Mouse (Mus musculus): ENCODE results near the gene Ncor2. TPM values are rescaled to one million over a fixed set of nuclear protein-coding genes. Genes with fewer than 3 reads are reported as not detected.
A peak's percentile ranks its signal among the peaks of the same experiment; 100 is the strongest.

The Ncor2 gene
- polyA plus RNA-seq, 1 experiment: 31.3 TPM

DNA sequence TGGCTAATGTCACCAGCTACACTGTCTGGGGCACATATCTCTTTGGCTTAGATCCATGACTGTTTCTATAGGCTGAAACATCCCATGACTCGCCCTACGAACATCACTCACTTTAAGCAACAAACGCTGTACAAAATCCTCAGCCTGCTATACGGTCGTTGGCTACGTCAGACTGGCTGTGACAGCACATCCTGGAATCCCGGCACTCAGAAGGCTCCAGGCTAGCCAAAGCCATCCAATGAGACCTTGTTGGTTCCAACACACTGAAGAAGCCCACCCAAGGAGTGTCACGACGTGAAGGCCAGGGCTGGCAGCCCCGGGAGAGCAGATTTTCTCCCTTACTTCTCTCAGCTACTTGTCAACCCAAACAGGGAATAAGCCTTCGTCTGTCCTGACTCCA lies 82.7 kb downstream of the Ncor2 start:
- no peak for DNase-seq (ENCODE audit: low read depth)

DNA sequence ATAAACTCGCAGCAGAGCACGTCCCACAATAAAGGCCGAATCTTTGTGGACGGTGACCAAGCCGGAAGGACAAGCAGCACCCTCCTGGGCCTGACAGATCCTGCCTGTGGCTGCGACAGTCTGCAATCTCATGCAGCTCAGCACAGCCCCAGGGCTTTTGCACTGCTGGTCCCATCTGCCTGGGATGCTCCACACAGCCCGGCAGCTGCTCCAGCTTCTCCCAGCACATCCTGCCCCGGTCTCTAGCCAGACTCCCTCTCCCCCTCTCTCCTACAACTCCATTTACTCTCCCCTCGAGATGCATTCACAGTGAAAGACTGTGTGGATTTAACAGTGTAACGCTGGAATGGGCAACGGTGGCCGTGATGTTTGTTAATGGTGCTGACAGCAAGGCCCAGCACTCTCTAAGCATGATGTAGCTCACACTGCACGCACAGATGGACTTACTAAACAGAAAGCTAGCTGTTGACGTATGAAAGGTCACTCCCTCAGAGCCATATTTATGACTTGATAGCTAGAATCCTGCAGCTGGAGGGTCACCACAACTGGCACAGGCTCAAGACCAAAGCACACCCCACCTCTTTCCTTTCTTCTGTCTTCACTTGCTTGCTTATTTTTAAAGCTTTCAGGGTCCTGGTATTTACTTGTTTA lies 83.4 kb downstream of the Ncor2 start:
- no peak for DNase-seq (ENCODE audit: low read depth)

DNA sequence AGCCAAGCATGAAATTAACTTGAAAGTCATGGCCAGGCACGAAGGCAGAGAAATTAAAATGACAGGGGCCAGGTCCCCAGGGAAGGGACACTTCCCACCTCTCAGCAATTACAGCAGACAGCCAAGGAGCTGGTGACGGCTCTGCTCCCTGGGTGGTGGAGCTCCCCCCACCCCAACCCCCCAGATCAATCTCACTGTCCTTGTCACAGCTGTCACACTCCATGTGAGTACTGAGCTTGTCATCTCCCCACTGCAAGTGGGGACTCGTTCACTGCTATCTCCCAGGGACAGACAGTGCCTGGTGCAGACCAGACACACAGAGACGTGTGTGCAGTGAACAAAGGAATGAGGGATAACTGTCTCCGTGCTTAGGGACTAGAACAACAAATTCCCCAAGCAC lies 85.2 kb downstream of the Ncor2 start:
- DNase-seq (ENCODE audit: low read depth): no peak

DNA sequence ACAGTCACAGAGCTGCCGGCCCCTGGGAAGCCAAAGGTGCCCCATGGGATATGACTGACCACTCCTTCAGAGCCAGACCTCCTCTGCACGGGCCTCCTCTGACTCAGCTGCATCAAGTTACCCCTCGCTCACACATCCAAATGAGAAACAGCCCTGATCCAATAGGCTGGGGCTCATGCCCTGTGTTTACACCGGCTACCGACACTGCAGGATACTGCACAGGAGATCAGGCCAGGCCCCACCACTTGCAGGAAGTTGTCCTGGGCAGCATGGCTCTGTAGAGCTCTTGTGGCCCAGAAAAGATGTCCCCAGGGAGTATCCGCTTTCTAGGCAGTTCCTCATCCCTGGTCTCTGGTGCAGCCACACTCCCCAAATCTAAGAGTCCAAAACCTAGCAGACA lies 90.9 kb downstream of the Ncor2 start:
- DNase-seq (ENCODE audit: low read depth): no peak

DNA sequence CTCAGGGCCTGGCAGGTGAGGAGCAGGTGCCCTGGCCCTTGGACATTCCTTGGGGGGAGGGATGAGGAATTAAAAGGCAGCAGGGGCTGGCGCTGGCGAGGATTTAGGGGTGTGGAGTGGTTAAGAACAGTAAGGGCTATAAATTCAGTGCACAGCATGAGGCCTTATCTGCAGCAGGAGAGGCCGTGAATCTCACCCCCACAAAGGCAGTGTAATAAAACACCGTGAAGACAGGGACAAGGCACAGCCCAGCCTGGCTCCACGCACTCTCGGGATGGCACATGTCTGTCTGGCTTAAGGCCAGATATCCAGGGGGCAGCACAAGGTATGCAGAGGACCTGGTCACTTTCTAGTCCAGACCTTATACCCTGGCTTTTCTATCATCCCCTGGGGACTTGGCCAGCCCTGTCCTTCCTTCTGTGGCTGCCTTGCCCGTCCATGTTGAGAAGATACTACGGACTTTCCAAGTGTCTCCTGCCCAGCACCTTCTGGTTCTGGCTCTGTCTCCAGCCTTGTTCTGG lies 93.9 kb downstream of the Ncor2 start:
- DNase-seq (ENCODE audit: low read depth): no peak

DNA sequence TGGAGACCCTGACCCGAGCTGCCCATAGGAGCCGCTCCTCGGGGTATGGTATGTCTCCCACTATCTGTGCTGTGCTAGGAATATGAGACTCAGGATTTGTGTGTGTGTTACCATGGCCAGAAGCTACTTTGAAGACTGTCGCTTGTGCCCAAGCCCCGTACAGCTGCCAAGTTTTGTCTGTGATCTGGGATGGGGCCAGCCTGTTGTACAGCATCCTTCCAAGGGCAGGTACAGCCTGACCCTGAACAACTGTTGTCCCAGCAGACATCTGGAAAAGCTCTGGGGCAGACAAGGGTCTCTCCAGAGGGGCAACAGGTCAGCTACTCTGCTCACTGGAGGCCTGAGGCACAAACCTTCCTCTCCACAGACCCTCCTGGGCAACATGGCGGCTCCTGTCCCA lies 95.3 kb downstream of the Ncor2 start:
- DNase-seq (ENCODE audit: low read depth): no peak

DNA sequence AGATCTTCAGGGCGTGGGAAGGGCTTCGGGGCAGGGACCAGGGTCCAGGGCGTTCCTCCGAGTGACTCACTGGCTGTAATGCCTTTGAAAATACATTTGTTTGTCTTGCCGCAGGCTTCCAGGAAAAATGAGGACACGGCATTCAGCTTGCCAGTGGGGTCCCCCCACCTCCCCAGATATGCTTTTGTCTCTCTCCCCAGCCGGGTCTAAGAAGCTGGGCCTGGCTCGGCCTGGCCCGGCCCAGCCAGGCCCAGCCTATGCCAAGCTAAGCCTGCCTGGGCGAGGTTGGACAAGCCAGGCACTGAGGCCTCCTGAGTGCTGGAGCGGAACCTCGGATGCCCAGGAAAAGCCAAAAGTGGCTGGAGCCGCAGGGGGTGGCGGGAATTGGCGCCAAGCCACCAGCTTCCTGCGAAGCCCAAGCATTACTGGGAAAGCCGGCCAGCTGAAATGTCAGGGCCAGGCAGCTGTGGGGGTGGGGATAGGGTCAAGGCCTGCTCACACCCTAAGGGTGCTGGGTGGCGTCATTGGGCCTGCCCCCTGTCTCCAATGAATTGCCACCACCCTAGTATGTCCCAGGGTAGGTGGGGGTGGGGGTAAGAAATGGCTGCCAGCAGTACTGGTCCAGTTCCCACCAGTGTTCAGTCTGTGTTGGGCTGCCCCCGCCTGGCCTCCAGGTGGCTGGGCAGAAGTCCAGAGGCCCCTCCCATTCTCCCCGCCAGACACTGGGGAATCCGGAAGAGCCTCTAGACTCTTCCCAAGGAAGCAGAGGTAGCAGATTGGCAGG lies 97.5 kb downstream of the Ncor2 start:
- DNase-seq (ENCODE audit: low read depth): peak; percentile 85

DNA sequence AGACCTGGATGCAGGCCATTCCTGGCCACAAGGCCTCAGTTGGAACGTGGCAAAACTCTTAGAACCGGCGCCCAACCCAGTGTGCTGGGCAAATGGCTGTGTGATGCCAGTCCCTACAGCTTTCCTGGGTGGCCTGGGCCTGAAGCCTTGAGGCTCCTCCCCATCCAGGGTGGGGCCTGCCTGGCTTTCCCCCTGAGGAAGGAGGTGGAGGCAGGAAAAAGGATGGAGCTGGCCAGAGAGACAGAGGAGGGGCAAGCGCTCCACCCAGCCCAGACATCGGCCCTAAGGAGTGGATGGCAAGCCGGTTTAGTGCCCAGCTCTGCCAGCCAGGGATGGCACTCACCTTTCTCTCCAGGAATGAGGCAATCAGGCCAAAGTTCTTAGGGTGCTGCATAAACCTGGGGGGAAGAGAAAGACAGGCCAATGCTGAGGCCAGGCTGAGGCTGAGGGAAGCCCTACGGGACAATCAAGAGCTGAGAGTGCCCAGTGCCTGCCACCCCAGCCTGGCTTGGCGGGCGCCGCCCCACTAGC lies 98.2 kb downstream of the Ncor2 start:
- peak; percentile 79 for DNase-seq (ENCODE audit: low read depth)

DNA sequence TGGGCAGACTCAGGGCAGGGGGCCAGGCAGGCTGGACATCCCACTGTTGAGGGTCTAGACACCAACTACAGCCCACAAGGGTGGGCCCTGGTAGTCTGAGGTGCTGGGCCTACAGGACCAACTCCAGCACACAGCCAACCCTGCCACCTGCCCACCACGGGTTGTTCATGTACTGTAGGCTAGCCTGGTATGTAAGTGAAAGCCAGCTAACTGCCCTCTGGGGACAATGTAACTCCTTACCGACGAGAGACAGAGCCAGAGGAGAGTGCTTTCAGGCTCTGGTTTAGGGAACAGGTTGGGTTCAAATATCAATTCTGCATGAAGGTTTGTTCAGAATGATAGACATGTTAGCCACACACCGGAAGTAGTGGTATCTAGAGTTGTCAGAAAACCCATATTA lies 98.7 kb downstream of the Ncor2 start:
- no peak for DNase-seq (ENCODE audit: low read depth)

DNA sequence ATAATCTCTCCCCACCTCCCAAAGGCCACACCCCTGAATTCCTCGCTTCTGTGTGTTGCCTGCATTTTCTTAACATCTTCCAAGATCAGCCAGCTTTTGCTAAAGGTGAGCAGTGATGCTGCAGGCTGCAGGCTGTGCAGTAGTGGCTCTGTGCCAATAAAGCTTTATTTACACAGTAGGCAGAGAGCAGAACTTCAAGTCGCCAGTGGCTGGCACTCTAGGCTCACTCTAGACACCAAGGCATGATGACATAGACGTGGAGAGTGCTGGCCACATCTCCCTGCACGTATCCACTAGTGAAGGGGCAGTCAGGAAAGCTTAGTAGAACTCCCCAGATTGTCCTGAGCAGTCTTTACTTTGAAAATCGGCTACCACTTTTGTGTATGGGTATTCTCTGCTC lies 100.8 kb downstream of the Ncor2 start:
- DNase-seq (ENCODE audit: low read depth): no peak

DNA sequence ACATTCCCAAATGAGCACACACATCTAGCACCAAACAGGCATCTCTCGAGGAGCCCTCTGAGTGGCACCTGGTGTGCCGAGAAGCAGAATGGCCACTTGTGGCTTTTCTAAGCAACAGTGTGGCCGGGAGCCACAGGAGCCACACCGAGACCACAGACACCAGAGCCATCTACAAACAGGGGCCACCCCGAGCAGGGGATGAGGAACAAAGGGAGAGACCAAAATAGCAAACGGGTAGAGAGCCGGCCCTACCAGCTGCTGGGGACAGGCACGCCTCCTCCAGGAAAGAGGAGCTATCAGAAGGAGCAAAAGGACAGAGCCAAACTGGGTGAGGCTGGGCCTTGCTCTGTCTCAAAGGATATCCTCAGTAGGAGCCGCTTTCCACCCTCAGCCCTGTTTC lies 102.8 kb downstream of the Ncor2 start:
- no peak for DNase-seq (ENCODE audit: low read depth)

DNA sequence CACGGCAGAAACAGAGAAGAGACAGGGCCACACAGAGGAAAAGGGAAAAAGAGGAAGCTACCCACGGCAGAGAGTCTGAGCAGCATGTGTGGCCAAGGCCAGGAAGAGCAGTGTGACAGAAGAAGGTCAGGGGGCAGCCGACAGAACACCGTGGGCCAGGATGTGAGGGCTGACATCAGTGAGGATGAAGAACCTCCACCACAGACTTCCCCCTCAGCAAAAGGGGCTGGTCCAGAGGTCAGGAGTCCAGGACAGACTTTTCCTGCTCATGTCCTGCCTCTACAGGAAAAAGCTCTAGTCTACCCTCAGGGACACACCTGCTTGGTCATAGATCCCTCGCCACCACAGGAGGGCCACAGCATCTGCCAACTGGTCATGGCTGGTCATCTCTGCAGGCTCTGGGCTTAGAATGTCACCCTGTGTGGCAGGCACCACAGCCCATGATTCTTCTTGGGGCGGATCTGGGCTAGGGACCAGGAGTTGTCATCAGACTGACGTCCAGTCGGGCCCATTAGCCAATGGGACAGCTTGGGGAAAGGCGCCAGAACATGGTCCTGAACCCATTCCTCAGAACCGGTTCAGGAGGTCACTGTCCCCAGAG lies 104.3 kb downstream of the Ncor2 start:
- DNase-seq (ENCODE audit: low read depth): no peak

DNA sequence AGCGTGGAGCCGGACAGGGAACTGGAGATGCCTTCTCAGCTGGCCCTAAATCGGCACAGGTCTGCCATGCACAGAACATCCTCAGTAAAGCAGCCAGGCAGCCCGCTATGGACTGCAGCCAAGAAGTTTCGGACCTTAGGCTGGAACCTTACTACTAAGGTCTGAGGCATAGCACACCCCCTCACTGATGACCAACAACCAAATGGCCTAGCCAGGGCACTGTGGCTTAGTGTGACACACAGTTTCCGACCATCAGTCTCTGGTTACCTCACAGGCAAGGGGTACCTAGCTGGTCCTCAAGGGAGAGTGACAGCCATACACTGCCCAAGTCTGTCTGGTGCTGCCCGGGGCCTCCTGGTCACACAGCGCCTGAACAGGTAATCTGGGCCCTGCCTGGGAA lies 105.1 kb downstream of the Ncor2 start:
- DNase-seq (ENCODE audit: low read depth): no peak

DNA sequence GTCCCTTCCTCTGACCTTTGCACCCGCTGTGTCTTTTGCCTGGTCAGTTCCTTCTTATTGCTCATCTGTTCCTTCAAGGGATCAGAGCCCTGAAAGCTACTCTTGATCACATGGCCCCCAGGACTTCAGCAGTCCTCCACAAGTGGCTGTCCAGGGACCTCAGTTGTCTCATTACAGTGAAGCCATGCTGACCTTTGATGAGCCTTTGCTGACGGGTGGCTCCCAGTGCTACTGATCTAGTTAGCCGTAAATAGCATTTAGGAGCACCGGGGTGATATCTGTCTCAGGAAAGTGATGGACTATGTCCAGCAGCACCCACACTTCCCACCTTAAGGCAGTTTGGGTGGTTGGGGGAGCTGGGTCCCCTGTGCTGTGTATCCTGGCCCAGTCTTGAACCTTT lies 105.7 kb downstream of the Ncor2 start:
- no peak for DNase-seq (ENCODE audit: low read depth)

DNA sequence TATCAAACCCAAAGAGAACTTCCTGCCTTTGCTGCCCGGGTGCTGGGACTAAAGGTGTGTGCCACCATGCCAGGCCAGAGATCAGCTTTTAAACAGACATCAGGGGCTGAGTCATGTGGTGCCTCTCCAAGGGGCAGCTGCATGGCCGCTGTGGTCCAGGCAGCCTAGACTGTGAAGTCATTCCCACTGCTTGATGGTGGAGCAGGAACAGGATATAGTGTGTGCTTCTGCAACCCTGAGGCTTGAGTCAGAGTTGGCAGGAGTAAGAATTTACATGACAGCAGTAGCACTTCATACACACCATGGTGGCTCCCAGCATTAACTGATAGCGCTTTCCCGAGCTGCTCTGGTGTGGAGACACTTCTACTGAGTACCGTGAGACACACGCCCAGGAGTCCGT lies 106.6 kb downstream of the Ncor2 start:
- no peak for DNase-seq (ENCODE audit: low read depth)

DNA sequence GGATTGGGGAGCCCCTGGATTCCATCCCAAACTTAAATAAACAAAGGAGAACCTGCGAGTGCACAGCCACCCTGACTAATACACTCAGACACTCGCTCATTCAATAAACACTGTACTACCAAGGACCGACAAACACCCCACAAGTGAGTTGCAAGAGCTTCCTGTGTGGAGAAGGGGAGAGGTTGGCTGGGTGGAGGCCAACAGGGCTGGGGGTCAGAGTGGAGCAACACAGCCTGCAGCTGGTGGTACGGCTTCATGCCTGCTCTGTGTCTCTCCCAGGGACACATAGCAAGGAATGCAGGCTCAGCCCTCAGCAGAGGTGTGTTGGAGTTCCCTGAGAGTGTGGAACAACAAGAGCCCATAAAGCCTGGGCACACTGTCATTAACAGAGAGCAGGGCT lies 107.1 kb downstream of the Ncor2 start:
- no peak for DNase-seq (ENCODE audit: low read depth)

DNA sequence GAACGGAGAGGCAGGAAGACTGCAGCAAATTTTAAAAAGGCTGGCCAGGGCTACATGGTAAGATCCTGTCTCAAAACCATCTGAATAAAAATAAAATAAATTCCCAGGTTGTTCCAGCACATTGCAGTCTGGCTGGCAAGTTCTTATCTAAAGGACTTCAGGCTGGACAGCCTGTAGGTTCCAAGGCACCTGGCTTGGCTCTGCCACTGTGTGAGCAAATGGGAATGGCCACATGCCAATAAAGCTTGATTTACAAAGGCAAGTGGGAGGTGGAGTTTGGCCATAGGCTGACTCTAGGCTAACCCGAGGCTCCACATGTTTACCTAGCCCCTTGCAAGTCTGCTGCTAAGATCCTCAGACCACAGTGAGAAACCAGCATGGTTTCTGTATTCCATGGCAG lies 108.6 kb downstream of the Ncor2 start:
- DNase-seq (ENCODE audit: low read depth): peak; percentile 74

DNA sequence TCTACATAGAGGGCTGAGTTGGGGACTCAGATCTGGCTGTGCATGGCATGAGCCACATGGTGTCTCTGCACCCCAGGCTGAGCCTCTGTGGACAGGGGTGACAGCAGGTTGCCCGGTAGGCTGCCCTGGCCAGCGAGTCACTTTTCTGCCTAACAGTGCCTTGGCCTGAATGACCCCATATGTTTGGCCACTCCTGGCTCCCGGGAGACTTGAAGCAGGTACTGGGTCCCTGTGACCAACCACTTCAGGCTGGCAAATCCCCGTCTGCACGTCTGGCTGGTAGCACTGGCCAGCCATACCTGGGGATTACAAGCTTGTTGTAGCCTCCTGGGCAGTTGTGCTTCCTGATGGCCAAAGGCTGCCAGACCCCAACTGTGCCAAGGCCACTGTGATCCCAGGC lies 109.1 kb downstream of the Ncor2 start:
- no peak for DNase-seq (ENCODE audit: low read depth)

DNA sequence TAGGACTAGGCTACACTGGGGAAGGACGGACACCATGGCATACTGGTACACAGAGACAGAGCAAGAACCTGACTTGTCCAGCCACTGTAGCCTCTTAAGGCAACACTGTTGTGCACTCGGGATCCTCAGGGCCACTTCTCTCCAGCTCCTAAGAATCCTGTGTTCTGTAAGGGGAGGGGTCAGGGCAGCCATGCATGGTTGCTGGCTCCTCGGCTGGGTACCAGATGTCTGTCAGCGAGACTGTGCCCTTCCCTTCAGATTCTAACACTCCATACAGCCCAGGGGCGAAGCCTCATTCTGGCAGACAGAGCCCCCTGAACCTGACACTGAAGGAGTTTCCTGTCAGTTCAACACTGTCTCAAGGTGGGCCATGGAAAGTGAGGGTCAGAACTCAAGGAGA lies 109.6 kb downstream of the Ncor2 start:
- DNase-seq (ENCODE audit: low read depth): no peak

DNA sequence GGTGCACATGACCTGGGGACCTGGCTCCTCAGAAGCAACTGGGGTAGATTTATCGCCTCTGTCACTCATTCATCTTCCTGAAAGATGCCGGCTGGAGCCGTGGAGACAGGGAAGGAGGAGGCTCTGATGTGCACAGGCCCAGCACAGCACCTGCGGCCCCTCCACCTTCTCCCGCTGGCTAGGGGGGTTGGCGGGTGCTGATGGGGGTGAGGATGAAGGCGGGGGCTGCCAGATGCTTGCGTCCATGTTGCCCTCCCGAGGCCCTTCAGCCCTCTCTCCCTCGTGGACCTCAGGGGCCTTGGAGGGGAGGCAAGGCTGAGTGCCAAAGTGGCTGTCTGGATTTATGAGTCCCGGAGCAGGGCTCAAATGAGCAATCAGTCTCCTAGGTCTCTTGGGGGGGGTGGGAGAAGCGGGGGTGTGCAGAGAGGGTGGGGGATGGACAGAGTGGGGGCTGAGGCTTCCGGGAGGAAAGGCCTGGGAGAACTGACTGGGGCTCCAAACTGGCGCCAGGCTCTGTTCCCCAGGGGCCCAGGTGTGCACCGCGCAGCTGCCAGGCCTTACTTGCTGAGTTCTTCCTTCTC lies 110.6 kb downstream of the Ncor2 start:
- DNase-seq (ENCODE audit: low read depth): no peak

DNA sequence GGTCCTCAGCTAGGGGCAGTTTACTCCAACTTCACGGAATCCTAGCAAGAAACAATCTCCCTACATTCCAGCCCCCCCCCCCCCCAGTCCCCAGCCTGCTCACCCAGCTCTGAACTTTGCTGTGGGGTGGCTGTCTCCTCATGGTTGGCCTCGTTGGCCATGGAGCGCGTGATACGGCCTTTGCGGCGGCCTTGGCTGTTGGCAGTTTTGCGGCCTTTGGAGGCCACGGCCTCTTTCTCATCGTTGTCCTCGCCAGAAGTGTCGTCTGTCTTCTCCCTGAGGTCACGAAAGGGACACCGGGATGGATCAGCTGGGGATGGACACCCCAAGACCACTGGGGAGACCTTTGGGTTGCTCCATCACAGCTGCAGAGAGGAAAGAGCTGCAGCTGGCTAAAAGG lies 111.3 kb downstream of the Ncor2 start:
- DNase-seq (ENCODE audit: low read depth): no peak

Measured in gonadal fat pad, adult 2 months (tissue).